Mouse (Mus musculus): ENCODE results near the gene Cpne4. TPM values are rescaled to one million over a fixed set of nuclear protein-coding genes. Genes with fewer than 3 reads are reported as not detected.

The Cpne4 gene
- polyA plus RNA-seq, 1 experiment from 2014 or later: 0.43 TPM

DNA sequence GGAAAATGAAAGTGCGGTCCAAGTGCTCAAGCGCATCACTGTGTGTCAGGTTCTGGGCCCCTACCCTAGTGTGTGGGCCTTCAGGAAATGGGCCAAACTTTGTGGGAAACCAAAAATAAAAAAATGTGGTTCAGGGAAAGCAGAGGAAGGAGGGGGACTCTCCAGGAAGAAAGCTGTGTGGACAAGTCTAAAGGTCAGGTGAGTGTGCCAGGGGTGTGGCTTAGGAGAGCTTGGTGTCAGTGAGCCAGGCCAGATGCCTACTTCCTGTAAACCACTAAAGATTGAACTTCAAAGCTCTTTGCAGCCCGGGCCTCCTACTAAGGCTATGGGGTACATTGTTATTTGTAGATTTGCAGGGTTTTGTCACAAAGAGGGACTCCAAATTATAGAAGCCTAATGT lies 327.1 kb downstream of the Cpne4 start:
- Histone ChIP-seq H3K4me1 (replicated peaks; ENCODE audit: control insufficient read depth, insufficient read depth, low read length) (no peaks in the 10 kb centered on the region), H3K9me3 (ENCODE audit: control insufficient read depth, low read length) (no peaks in the 10 kb centered on the region), H3K27me3 (ENCODE audit: control insufficient read depth, insufficient read depth, low read length) (no peaks in the 10 kb centered on the region), H3K27ac (ENCODE audit: low read depth, low read length) (no peak overlapping the region), H3K4me2 (replicated peaks; ENCODE audit: low read depth, low read length) (no peak overlapping the region), H3K4me3 (ENCODE audit: low read depth, low read length) (no peak overlapping the region), H3K9ac (ENCODE audit: low read depth, low read length) (no peak overlapping the region), H3K36me3 (ENCODE audit: control insufficient read depth, insufficient read depth, low read length) (no peaks in the 10 kb centered on the region)
- 82% methylated on average over 3 of the region's 3 CpGs for WGBS
- DNase-seq (ENCODE audit: low spot score): no peak
- ATAC-seq (ENCODE audit: low FRiP score): no peak

DNA sequence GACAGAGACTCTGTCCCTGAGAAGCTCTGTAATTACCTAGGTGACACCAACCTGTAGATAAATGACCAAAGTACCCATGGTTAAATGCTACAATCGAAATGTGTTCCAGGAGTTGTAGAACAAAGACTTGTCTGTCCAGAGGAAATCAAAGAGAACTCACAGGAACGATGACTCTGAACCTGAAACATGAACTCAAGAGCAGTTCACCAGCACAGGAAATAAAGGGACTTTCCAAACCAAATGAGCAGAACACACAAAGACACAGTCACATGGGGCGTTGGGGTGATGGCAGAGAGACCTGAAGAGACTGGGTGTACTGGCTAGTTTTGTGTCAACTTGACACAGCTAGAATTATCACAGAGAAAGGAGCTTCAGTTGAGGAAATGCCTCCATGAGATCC lies 329.9 kb downstream of the Cpne4 start:
- no peak overlapping the region for H3K27ac ChIP-seq (ENCODE audit: low read depth, low read length)
- H3K4me2 ChIP-seq (replicated peaks; ENCODE audit: low read depth, low read length): no peak overlapping the region
- no peaks in the 10 kb centered on the region for H3K4me1 ChIP-seq (replicated peaks; ENCODE audit: control insufficient read depth, insufficient read depth, low read length)
- no peak overlapping the region for H3K4me3 ChIP-seq (ENCODE audit: low read depth, low read length)
- no peak for DNase-seq (ENCODE audit: low spot score)
- no peak for ATAC-seq (ENCODE audit: low FRiP score)
- no peaks in the 10 kb centered on the region for H3K36me3 ChIP-seq (ENCODE audit: control insufficient read depth, insufficient read depth, low read length)
- H3K27me3 ChIP-seq (ENCODE audit: control insufficient read depth, insufficient read depth, low read length): no peaks in the 10 kb centered on the region
- H3K9ac ChIP-seq (ENCODE audit: low read depth, low read length): no peak overlapping the region
- 78% methylated on average over 3 of the region's 3 CpGs for WGBS
- H3K9me3 ChIP-seq (ENCODE audit: control insufficient read depth, low read length): no peaks in the 10 kb centered on the region

DNA sequence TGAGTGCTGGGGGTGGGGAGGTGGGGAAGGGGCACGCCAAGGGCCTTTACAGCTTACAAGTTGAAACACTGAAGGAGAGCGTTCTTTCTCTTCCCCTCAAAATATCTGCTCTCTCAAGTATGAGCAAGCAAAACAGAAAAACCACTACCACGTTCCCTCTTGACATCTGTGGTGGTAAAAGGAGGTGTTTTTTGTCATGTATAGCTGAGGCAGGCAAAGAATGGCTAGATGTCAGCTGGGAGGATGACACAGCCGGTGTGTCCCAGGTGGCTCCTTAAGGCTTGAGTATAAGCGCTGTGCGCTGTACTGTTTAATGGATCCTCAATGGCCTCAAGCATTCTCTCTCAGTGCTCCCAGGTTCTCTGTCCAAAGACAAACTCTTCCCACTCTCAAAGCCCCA lies 331.5 kb downstream of the Cpne4 start:
- Histone ChIP-seq H3K4me3 (ENCODE audit: low read depth, low read length) (no peak overlapping the region), H3K4me1 (replicated peaks; ENCODE audit: control insufficient read depth, insufficient read depth, low read length) (no peaks in the 10 kb centered on the region), H3K9ac (ENCODE audit: low read depth, low read length) (no peak overlapping the region), H3K36me3 (ENCODE audit: control insufficient read depth, insufficient read depth, low read length) (no peaks in the 10 kb centered on the region), H3K9me3 (ENCODE audit: control insufficient read depth, low read length) (no peaks in the 10 kb centered on the region), H3K27ac (ENCODE audit: low read depth, low read length) (no peak overlapping the region), H3K27me3 (ENCODE audit: control insufficient read depth, insufficient read depth, low read length) (no peaks in the 10 kb centered on the region), H3K4me2 (replicated peaks; ENCODE audit: low read depth, low read length) (no peak overlapping the region)
- ATAC-seq (ENCODE audit: low FRiP score): no peak
- no peak for DNase-seq (ENCODE audit: low spot score)
- WGBS: 83% methylated on average over 6 of the region's 6 CpGs

GRCm38 (mm10) chr9:104890517-104890916 lies 343.4 kb downstream of the Cpne4 start:
- Histone ChIP-seq H3K4me3 (ENCODE audit: low read depth, low read length) (no peak overlapping the region), H3K4me1 (replicated peaks; ENCODE audit: control insufficient read depth, insufficient read depth, low read length) (no peaks in the 10 kb centered on the region), H3K27me3 (ENCODE audit: control insufficient read depth, insufficient read depth, low read length) (no peaks in the 10 kb centered on the region), H3K9me3 (ENCODE audit: control insufficient read depth, low read length) (no peaks in the 10 kb centered on the region), H3K36me3 (ENCODE audit: control insufficient read depth, insufficient read depth, low read length) (no peaks in the 10 kb centered on the region), H3K9ac (ENCODE audit: low read depth, low read length) (no peak overlapping the region), H3K4me2 (replicated peaks; ENCODE audit: low read depth, low read length) (no peak overlapping the region), H3K27ac (ENCODE audit: low read depth, low read length) (no peak overlapping the region)
- DNase-seq (ENCODE audit: low spot score) (no peak), ATAC-seq (ENCODE audit: low FRiP score) (no peak)
- WGBS: 89% methylated on average over 3 of the region's 3 CpGs

- Histone ChIP-seq H3K9me3 (ENCODE audit: control insufficient read depth, low read length) (no peaks in the 10 kb centered on the region), H3K36me3 (ENCODE audit: control insufficient read depth, insufficient read depth, low read length) (no peaks in the 10 kb centered on the region), H3K4me2 (replicated peaks; ENCODE audit: low read depth, low read length) (no peak overlapping the region), H3K27ac (ENCODE audit: low read depth, low read length) (no peak overlapping the region), H3K4me3 (ENCODE audit: low read depth, low read length) (no peak overlapping the region), H3K9ac (ENCODE audit: low read depth, low read length) (no peak overlapping the region), H3K4me1 (replicated peaks; ENCODE audit: control insufficient read depth, insufficient read depth, low read length) (no peaks in the 10 kb centered on the region), H3K27me3 (ENCODE audit: control insufficient read depth, insufficient read depth, low read length) (no peaks in the 10 kb centered on the region)
- WGBS: 84% methylated on average over 4 of the region's 4 CpGs
- no peak for DNase-seq (ENCODE audit: low spot score)
- no peak for ATAC-seq (ENCODE audit: low FRiP score)
These were observed 348.3 kb downstream of the Cpne4 start for GRCm38 (mm10) chr9:104895360-104895759.

DNA sequence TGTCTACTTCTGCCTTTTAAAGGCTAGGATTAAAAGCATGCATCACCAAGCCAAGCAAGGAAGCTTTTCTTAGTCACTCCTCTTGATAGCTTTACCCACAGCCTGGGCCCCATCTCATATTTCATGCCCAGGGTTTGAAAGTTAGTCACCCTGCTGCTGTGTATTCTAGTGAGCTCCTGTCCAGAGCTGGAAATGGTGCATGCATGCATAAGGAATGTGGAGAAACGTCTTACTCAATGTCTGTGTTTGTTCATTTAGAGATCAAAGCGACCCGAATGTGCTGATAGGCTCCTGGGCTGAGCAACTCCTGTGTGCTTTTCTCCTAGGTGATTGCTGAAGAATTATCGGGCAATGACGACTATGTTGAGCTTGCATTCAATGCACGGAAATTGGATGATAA lies 354.0 kb downstream of the Cpne4 start:
- no peaks in the 10 kb centered on the region for H3K9me3 ChIP-seq (ENCODE audit: control insufficient read depth, low read length)
- H3K4me1 ChIP-seq (replicated peaks; ENCODE audit: control insufficient read depth, insufficient read depth, low read length): no peaks in the 10 kb centered on the region
- H3K27ac ChIP-seq (ENCODE audit: low read depth, low read length): no peak overlapping the region
- no peak overlapping the region for H3K4me2 ChIP-seq (replicated peaks; ENCODE audit: low read depth, low read length)
- 39% methylated on average over 6 of the region's 6 CpGs for WGBS
- no peak overlapping the region for H3K4me3 ChIP-seq (ENCODE audit: low read depth, low read length)
- H3K36me3 ChIP-seq (ENCODE audit: control insufficient read depth, insufficient read depth, low read length): no peaks in the 10 kb centered on the region
- H3K27me3 ChIP-seq (ENCODE audit: control insufficient read depth, insufficient read depth, low read length): no peaks in the 10 kb centered on the region
- ATAC-seq (ENCODE audit: low FRiP score) (no peak), DNase-seq (ENCODE audit: low spot score) (peak; percentile 7)
- H3K9ac ChIP-seq (ENCODE audit: low read depth, low read length): no peak overlapping the region

DNA sequence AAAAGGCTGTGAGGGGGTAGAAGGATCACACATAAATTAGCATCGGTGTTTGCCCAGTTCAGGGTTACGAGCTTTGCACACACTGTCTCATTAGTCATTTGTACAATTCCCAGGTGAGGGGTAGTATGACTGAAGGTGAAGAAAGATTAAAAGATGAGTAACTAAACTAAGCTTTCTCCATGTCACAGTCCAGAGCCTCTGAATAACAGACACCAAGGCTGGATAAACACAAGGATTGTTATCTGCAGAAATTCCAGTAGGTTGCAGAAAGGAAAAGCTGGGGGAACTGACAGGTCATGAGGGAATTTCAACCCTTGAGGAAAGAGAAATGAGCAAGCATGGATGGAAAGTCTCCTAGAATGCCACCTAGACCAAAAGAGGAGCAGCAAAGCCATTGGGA lies 354.7 kb downstream of the Cpne4 start:
- Histone ChIP-seq H3K9me3 (ENCODE audit: control insufficient read depth, low read length) (no peaks in the 10 kb centered on the region), H3K4me3 (ENCODE audit: low read depth, low read length) (no peak overlapping the region), H3K9ac (ENCODE audit: low read depth, low read length) (no peak overlapping the region), H3K36me3 (ENCODE audit: control insufficient read depth, insufficient read depth, low read length) (no peaks in the 10 kb centered on the region), H3K4me1 (replicated peaks; ENCODE audit: control insufficient read depth, insufficient read depth, low read length) (no peaks in the 10 kb centered on the region), H3K27ac (ENCODE audit: low read depth, low read length) (no peak overlapping the region), H3K27me3 (ENCODE audit: control insufficient read depth, insufficient read depth, low read length) (no peaks in the 10 kb centered on the region), H3K4me2 (replicated peaks; ENCODE audit: low read depth, low read length) (no peak overlapping the region)
- 68% methylated on average over 2 of the region's 2 CpGs for WGBS
- DNase-seq (ENCODE audit: low spot score) (no peak), ATAC-seq (ENCODE audit: low FRiP score) (no peak)

- no peak overlapping the region for H3K4me2 ChIP-seq (replicated peaks; ENCODE audit: low read depth, low read length)
- no peaks in the 10 kb centered on the region for H3K36me3 ChIP-seq (ENCODE audit: control insufficient read depth, insufficient read depth, low read length)
- no peaks in the 10 kb centered on the region for H3K4me1 ChIP-seq (replicated peaks; ENCODE audit: control insufficient read depth, insufficient read depth, low read length)
- no peaks in the 10 kb centered on the region for H3K9me3 ChIP-seq (ENCODE audit: control insufficient read depth, low read length)
- no peak overlapping the region for H3K9ac ChIP-seq (ENCODE audit: low read depth, low read length)
- DNase-seq (ENCODE audit: low spot score) (no peak), ATAC-seq (ENCODE audit: low FRiP score) (no peak)
- H3K27ac ChIP-seq (ENCODE audit: low read depth, low read length): no peak overlapping the region
- WGBS: 76% methylated on average over 2 of the region's 2 CpGs
- H3K4me3 ChIP-seq (ENCODE audit: low read depth, low read length): no peak overlapping the region
- H3K27me3 ChIP-seq (ENCODE audit: control insufficient read depth, insufficient read depth, low read length): no peaks in the 10 kb centered on the region
These were observed 365.6 kb downstream of the Cpne4 start for GRCm38 (mm10) chr9:104912686-104913085.

DNA sequence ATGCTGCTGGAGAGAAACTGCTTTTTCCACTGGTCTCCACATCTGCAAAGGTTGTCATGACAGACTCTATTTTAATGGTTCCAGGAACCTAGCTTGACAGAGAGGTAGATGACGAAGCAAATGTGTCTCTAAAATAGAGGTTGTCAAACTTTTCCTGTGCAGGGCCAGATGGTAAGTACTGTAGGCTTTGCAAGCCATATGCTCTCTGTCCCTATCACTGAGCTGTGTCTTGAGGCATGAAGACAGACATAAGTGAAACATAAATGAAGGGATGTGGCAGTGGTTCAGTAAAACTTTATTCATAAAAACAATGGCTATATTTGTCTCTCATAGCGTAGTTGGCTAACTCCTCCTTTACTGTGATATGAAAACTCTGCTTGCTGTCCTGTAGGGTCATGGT lies 366.2 kb downstream of the Cpne4 start:
- 88% methylated on average over 2 of the region's 2 CpGs for WGBS
- H3K9me3 ChIP-seq (ENCODE audit: control insufficient read depth, low read length): no peaks in the 10 kb centered on the region
- H3K4me2 ChIP-seq (replicated peaks; ENCODE audit: low read depth, low read length): no peak overlapping the region
- no peaks in the 10 kb centered on the region for H3K4me1 ChIP-seq (replicated peaks; ENCODE audit: control insufficient read depth, insufficient read depth, low read length)
- H3K27ac ChIP-seq (ENCODE audit: low read depth, low read length): no peak overlapping the region
- H3K4me3 ChIP-seq (ENCODE audit: low read depth, low read length): no peak overlapping the region
- no peak for DNase-seq (ENCODE audit: low spot score)
- H3K36me3 ChIP-seq (ENCODE audit: control insufficient read depth, insufficient read depth, low read length): no peaks in the 10 kb centered on the region
- no peak for ATAC-seq (ENCODE audit: low FRiP score)
- no peak overlapping the region for H3K9ac ChIP-seq (ENCODE audit: low read depth, low read length)
- H3K27me3 ChIP-seq (ENCODE audit: control insufficient read depth, insufficient read depth, low read length): no peaks in the 10 kb centered on the region
